Mouse (Mus musculus): ENCODE data around the gene Crot.

Gene Crot

DNA sequence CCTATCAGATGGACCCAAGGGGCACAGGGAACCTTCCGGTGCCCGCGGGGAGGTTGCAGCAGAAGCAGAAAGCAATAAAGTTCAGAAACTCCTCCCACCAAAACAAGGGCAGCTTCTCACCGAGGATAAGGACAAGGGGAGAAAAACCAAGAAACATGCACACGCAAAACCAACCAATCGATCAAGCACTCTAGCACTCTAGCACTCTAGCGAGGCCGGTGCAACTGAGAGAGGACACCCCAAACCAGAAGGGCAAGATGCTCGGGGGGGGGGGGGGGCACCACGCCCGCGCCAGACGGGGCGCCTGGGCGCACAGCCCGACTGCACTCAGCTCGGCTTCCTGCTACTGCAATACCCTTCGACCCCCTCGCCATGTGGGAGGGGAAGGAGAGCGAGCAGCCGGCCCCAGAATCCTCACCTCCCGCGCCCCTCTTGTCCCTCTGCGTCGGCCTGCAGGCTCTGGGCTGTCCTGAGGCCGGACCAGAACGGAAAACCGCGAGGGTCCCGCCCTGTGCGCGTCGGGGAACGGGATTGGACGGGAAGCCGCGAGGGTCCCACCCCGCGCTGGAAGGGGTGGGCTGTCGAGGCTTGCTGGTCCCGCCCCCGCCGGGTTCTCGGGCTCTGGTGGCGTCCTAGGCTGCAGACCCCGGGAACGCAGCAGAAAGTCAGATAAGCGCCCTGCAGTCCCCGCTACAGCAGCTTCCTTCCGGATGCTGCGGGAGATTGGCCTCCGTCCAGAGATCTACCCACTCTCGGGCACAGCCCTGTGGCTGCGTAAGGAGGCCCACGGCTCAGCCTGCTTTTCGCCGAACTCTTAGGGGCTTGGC, at the start of gene Crot:
Crot (minus strand) TSS at position 639 of the 827 bp plus-strand sequence.
- WGBS: under 1% methylated on average over 48 of the region's 57 CpGs

- WGBS: 94% methylated on average over 8 of the region's 8 CpGs
Observed at GRCm38 (mm10) chr5:9045904-9046303, 48.8 kb upstream of the Crot start.

- WGBS: 40% methylated on average over 2 of the region's 2 CpGs
Observed at GRCm38 (mm10) chr5:9044821-9045220, 47.7 kb upstream of the Crot start.

- 84% methylated on average over 8 of the region's 8 CpGs for WGBS
Observed at GRCm38 (mm10) chr5:9043582-9044267, 46.6 kb upstream of the Crot start.

- 58% methylated on average over 10 of the region's 10 CpGs for WGBS
Observed at GRCm38 (mm10) chr5:9042721-9043416, 45.7 kb upstream of the Crot start.

DNA sequence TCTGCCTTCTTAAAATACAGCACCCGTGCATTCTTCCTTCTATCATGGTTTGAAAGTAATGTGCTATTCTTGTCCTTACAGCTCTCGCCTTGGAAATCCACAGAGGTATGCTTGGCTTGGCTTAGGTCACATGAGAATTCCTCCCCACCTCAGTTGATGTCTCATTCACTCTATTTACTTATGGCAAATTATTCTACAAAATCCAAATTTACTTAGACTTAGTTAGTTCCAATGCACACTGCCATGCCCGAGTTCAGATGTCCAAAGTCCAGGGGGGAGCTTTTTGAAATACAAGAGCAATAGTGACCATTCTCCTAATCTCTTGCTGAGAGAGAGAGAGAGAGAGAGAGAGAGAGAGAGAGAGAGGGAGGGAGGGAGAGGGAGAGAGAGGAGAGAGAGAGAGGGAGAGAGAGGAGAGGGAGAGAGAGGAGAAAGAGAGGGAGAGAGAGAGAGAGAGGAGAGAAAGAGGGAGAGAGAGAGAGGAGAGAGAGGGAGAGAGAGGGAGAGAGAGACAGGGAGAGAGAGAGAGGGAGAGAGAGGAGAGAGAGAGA, 43.6 kb upstream of the Crot start:
- WGBS: 86% methylated on average over 3 of the region's 3 CpGs

DNA sequence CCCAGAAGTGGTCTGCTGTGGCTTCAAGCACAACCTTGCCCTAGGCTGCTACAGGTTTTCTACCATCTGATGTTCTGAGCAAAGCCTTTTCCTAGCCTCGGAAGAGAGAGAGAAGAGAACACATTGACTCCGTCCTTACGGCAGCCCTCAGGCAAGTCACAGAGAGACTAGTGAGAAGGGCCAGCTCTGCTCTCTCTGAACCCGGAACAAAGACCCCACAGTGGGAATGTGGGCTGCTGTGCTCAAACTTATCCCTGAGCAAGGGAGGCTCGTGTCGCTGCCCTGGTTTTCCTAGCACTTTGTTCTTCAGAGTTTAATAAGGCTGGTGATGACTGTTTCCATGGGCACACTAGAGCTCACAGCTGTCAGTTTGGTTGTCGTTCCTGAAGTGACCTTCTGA, 42.9 kb upstream of the Crot start:
- WGBS: 57% methylated on average over 7 of the region's 7 CpGs

DNA sequence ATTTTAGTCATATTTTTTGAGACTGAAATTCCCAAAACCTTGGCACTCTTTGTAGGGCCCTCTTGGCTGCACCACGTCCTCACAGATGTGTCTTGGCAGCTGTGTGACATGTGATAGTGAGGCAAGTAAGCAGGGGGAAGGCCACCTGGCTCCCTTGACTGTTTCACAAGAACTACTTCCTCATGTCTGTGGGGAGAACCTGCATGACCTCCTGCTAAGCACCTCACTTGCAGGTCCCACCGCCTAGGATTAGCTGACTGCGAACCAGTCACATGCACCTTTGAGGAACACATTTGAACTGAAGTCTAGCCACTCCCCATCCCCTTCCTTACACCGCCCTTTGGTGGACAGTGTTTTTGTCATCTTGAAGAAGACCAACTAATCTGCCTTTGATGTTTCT, 40.2 kb upstream of the Crot start:
- WGBS: 86% methylated on average over 4 of the region's 4 CpGs

GRCm38 (mm10) chr5:9035457-9035856, 38.3 kb upstream of the Crot start:
- 94% methylated on average over 4 of the region's 4 CpGs for WGBS

DNA sequence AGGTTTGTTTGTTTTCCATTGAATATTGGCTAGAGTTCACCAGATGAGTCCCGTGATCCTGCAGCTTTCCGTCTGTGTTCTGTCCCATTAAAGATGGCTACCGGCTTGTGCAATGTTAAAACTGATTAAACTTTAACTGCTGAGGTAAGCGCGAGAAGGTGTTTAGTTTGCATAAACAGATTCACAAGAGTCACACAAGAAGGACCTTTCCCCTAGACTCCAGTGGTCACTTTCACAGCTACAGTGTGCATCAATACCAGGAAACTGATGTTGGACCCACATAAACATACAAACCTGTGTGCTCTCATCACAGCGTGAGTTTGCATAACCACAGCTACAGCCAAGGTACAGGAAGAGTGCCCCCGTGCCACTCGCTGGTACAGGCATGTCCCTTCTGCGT, 37.4 kb upstream of the Crot start:
- 87% methylated on average over 9 of the region's 9 CpGs for WGBS

GRCm38 (mm10) chr5:9033843-9034242, 36.7 kb upstream of the Crot start:
- 85% methylated on average over 5 of the region's 5 CpGs for WGBS

GRCm38 (mm10) chr5:9032641-9033040, 35.5 kb upstream of the Crot start:
- 96% methylated on average over 1 of the region's 1 CpGs for WGBS

DNA sequence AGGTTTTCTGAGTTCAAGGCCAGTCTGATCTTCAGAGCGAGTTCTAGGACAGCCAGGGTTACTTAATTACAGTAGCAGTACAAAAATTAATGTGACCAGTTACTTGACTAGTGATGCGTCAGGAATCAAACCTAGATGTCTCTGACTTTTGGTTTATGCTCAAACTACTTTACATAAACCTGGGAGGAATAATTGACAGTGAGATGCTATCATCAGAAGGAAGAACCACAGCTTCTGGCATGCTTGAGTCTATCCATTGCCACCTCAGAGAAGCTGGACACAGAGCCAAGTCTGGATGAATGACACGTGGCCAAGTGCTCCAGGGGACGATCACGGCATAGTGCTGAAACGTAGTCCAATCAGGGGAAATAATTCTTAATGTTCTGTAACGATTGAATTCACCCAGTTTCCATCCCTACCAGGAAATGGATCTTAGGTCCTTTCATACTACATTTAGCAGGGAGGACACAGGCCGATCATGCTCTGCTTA, 35.0 kb upstream of the Crot start:
- 79% methylated on average over 8 of the region's 8 CpGs for WGBS

- 50% methylated on average over 1 of the region's 1 CpGs for WGBS
Observed at GRCm38 (mm10) chr5:9028266-9028841, 31.2 kb upstream of the Crot start.

DNA sequence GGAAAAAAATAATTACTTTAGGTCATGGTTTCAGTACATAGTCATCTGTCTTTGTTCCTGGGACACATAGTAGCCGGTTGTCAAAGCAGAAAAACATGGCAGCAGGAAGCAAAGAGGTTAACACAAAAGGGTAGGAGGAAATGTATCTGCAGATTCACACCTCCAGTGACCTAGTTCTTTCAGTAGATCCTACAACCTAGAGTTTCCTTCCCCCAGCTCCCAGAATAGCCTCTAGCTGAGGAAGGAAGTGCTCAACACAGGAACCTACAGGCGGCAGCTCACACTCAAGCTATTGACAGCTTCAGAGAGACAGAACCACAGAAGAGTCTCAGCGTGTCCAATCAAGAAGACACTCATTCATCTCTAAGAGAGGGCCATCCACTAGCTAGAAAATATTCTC, 18.2 kb upstream of the Crot start:
- 49% methylated on average over 3 of the region's 3 CpGs for WGBS

DNA sequence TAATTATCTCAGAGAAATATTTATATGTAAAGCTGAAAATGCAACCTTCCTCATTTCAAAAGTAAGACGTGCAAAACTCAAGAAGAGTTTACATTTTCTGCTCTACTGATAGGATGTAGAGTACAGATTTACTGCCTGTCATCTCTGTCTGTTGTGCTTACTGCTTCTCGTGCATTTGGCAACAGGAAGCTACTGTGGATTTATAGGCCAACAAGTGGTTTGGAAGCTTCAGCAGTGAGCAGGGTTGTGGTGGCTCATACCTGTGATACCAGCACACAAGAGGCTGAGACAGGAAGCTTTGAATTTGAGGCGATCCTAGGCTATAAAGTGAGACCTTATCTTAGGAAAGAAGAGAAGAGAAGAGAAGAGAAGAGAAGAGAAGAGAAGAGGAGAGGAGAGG, 17.6 kb upstream of the Crot start:
- WGBS: 87% methylated on average over 3 of the region's 3 CpGs

- 52% methylated on average over 8 of the region's 8 CpGs for WGBS
Observed at GRCm38 (mm10) chr5:9011374-9011773, 14.2 kb upstream of the Crot start.

GRCm38 (mm10) chr5:9010166-9010565, 13.0 kb upstream of the Crot start:
- WGBS: 98% methylated on average over 1 of the region's 1 CpGs

DNA sequence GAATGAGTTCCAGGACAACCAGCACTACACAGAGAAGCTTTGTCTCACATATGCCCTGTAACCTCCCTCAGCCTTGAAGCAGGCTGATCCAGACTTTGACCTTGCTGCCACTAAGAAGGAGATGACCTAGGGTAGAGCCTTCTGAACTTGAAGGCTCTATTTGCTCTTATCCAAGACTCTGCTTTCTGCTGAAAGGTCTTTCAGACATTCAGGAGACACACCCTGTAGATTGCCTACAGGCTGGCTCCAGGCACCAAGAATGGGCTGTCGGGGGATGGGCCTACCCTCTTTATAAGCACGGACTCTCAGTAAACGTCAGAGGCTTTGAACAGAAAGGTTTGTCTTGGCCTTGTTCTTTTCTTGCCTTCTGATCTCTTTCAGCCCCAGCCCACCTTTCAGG, 9.5 kb upstream of the Crot start:
- 61% methylated on average over 3 of the region's 3 CpGs for WGBS

- 75% methylated on average over 7 of the region's 7 CpGs for WGBS
Observed at GRCm38 (mm10) chr5:9000006-9000405, 2.9 kb upstream of the Crot start.

DNA sequence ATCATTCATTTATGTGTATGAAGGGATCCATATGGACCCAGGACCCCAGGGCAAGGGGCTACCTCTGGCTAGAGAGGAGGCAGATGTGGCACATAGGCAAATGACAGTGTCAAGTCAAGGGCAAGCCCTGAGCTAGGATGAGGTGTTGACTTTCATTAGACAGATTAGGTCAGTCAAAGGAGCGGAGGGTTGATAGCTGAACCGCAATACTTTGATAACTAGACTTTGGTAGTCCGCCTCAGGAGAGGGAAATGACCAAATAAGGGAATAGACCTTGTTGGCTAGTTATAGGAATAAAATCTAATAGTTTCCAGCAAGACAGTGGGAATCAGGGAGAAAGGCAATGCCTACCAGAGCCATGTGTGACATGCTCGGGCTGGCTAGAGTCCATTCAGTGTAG, 2.0 kb upstream of the Crot start:
- 90% methylated on average over 4 of the region's 4 CpGs for WGBS

GRCm38 (mm10) chr5:8997513-8997895, 380 bp upstream of the Crot start:
- 2% methylated on average over 8 of the region's 8 CpGs for WGBS
